Mouse (Mus musculus) erythroblast, embryonic 14.5 days (primary cell): Measurements from ENCODE around the gene Fam193b.

Experiments
- GATA1 ChIP-seq: IDR thresholded peaks from 2 replicates; pipeline ENCODE4 v1.6.1; 2012; ENCODE audit warnings: low read length, inconsistent platforms, mixed read lengths
- TAL1 ChIP-seq: IDR thresholded peaks from 3 replicates; pipeline ENCODE4 v1.6.1; 2012; ENCODE audit warnings: low read length, inconsistent platforms, mixed read lengths

DNA sequence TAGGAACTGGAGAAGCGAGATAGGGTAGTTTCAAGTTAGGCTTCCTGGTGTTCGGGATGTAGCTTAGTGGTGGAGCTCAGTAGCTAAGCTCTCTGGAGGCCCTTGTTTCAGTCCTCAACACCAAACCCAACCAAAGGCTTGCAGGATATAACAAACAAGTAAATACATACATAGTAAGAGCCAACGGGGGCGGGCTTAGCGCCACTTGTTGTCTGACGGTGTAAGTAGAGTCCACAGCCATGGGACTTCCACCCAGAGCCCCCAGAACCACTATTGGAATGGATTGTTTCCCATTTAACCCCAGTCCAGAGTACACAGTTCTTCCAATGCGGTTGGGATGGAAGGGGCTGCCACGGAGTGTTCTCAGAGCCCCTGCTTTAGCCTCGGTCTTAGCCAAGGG lies 57.1 kb downstream of the Fam193b start:
- no peak for TF ChIP-seq TAL1
- no peak for TF ChIP-seq GATA1
